Mouse (Mus musculus): ENCODE results near the gene Thbs1.
"Not testable (repeated sequence)": the region's sequence is repeated elsewhere in the genome, so short reads cannot be mapped to it uniquely, and the experiment has no call there.

The Thbs1 gene

GRCm38 (mm10) chr2:118147749-118148148 lies 36.1 kb downstream of the Thbs1 start:
- DNase-seq (ENCODE audit: low spot score in 2 of 2): not testable (repeated sequence)

DNA sequence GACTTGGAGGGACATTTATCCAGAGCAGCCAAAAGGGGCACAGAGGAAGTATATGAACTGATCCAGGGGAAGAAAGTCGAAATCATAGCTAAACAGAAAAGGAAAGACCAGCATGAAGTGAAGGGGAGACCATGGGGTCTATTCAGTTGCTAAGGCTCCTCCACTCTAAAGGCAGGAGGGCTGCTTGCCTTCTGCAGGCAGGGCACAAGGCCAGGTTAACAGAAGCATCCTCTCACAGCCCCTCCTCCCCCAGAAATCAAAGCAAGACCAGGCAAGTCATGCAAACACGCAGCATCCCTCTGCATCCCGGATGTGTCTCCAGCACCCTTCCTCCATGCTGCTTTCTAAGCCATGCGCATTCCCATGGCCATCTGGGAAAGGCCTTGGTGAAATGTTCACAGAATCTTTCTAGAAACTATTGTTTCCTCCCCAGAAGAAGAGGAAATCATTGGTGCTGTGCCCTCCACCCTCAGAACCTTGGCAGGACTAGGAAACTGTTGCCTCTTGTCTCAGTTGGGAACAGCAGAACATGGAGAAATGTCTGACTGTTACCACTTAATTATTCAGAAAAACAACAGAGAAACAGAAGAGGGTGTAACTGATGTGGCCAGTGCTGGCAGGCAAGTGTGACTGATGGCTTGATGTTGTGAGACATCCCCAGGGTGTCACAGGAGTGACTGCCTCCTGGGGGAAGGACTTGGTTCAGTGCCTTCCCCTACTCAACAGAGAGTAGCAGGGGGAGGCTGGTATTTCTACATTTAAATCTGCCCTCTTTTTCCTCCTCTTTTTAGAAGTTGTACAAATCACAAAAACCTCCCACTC lies 36.9 kb downstream of the Thbs1 start:
- DNase-seq (ENCODE audit: low spot score in 2 of 2): no peak

- no peak for DNase-seq (ENCODE audit: low spot score in 2 of 2)
Observed at GRCm38 (mm10) chr2:118149855-118150563, 38.3 kb downstream of the Thbs1 start.

DNA sequence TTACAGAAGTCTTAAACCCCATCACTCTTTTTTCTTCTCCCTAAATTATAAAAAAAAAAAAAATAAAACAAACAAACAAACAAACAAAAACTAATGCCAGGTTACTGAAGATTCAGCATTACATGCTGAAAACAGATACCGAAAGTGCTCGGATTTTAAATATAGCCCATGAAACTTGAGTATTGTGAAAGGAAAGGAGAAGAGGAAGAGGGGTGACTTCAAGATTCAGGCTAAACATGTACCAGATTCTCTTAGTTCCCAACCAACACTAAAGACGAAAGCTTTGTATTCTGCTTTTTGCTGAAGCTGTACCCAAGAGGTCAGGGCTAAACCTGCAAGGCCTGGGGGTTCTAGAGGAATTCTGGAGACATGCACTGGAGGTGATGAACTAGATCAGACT lies 46.4 kb downstream of the Thbs1 start:
- no peak for DNase-seq (ENCODE audit: low spot score in 2 of 2)

GRCm38 (mm10) chr2:118159126-118159525 lies 47.5 kb downstream of the Thbs1 start:
- DNase-seq (ENCODE audit: low spot score in 2 of 2): no peak

GRCm38 (mm10) chr2:118160547-118160946 lies 48.9 kb downstream of the Thbs1 start:
- no peak for DNase-seq (ENCODE audit: low spot score in 2 of 2)

DNA sequence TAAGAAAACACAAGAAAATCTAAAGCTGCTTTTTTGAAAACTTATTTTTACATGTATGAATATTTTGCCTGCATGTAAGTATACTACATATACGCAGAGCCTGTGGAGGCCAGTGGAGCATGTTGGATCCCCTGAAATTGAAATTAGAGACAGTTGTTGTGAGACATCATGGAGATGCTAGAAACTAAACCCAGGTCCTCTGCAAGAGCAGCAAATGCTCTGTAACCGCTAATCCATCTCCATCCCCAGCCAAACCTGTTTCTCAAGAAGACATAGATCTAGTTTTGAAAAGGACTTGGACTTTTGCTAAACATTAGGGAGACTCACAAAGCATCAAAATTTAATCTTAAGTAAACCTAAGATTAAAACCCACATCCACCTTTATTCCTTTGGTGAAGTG lies 49.3 kb downstream of the Thbs1 start:
- no peak for DNase-seq (ENCODE audit: low spot score in 2 of 2)

DNA sequence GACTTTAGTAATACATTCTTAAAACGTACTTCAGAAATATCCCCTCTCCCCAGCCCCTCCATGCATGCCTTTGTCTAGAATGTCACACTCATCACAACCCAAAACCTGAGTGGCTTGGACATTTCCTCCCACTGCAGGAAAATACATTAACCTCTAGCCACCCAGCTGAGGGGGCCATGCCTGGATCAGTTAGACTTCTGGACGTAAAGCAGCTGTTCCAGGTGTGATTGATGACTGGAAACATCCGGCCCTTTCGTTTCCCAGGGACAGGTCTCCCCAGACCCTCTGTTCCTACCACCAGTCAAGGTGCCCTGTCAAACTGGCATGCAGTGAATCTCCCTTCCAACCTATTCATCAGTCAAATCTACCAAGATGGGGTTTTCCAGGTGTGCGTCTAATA lies 50.8 kb downstream of the Thbs1 start:
- no peak for DNase-seq (ENCODE audit: low spot score in 2 of 2)

DNA sequence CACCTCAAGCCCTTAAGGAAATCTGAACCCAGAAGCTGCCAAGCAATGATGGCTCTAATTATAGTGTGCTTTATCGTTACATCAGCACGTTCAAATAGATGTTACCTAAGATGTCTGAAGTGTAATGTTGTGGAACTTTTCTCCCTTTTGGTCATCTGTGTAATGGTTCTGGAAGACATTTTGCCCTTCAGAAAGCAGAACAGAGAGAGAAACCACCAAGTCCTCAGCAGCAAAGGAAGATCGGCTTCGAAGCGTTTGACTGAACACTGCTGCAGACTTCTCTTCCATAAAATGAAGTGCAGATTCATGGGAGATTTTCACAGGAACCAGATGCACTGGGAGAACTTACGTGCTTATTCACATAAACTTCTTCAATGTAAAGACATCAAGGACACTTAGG lies 52.5 kb downstream of the Thbs1 start:
- DNase-seq (ENCODE audit: low spot score in 2 of 2): no peak

DNA sequence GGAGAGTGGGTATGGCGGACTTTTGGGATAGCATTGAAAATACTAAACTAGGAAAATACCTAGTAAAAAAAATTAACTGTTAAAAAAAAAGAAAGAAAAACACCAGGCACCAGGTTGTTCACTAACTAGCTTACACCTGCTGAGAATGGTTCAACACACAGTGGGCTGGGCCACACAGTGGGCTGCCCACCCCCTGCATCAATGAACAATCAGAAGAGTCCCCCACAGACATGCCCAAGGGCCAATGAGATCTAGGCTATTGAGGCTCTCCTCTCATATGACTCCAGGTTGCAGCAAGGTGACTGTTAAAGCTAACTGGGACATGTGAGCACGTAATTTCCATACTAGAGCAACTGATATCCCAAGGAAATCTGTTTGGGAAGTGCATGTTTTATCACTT lies 54.0 kb downstream of the Thbs1 start:
- no peak for DNase-seq (ENCODE audit: low spot score in 2 of 2)

DNA sequence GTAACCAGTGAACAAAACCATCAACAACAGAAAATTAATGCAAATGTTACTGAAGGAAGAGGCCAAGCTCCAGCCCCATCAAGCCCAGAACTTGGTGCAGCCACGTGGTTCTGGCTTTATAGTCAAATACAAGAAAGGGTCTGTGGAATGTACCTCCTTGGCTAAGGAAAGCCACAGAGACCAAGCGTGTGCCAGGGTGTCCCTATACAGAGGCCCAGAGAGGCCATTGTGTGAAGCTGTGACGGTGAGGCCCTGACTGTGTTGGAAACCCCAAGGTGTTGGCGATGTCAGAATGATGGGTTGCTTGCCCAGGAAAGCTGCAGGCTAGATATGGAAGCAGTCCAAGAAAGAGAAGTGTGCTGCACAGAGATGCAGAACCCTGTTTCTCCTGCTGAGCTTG lies 56.1 kb downstream of the Thbs1 start:
- DNase-seq (ENCODE audit: low spot score in 2 of 2): no peak

DNA sequence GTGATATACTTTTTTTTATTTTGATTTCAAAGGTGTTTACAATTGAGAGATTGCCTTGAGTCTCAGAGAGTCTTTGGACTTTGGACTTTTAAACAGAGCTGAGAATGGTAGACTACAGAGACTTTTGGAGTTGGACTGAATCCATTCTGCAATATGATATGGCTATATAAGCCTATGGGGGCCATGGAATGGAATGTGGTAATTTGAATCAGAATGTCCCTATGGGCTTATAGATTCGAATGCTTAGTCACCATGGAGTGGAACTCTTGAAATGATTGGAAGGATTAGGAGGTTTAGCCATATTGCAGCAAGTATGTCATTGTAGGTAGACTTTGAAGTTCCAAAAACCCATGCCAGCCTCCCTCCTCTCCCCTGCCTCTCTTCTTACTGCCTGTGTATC lies 56.5 kb downstream of the Thbs1 start:
- DNase-seq (ENCODE audit: low spot score in 2 of 2): no peak

- DNase-seq (ENCODE audit: low spot score in 2 of 2): no peak
Observed at GRCm38 (mm10) chr2:118174558-118175383, 63.1 kb downstream of the Thbs1 start.
